Mouse (Mus musculus) neural tube, embryonic 13.5 days (tissue): Measurements from ENCODE around the gene Gm7694. TPM values are rescaled to one million over a fixed set of nuclear protein-coding genes. Genes with fewer than 3 reads are reported as not detected.

Experiments
- ATAC-seq: fragments of 200-750 bp; cut with Nextera tagmentation; 2 replicates; pipeline ENCODE4 v1.8.0; 2017; ENCODE audit warnings: low read depth, mild to moderate bottlenecking, moderate TSS enrichment, moderate library complexity
- H3K27ac ChIP-seq: fragments of 300-500 bp; sonication (generic); replicated peaks from 2 replicates; pipeline ENCODE4 v1.5.1; 2015; ENCODE audit warnings: moderate library complexity, mild to moderate bottlenecking, inconsistent platforms
- H3K27me3 ChIP-seq: fragments of 300-500 bp; sonication (generic); 2 replicates; pipeline ENCODE4 v1.6.1; 2015; ENCODE audit warnings: mild to moderate bottlenecking, inconsistent platforms
- H3K36me3 ChIP-seq: fragments of 300-500 bp; sonication (generic); 2 replicates; pipeline ENCODE4 v1.6.1; 2015; ENCODE audit warnings: mild to moderate bottlenecking, inconsistent platforms
- H3K4me1 ChIP-seq: fragments of 300-500 bp; sonication (generic); replicated peaks from 2 replicates; pipeline ENCODE4 v1.6.1; 2015; ENCODE audit warnings: inconsistent platforms
- H3K4me2 ChIP-seq: fragments of 300-500 bp; sonication (generic); 2 replicates; pipeline ENCODE4 v1.6.1; 2015; ENCODE audit warnings: inconsistent platforms, mild to moderate bottlenecking, moderate library complexity
- H3K4me3 ChIP-seq: fragments of 300-500 bp; sonication (generic); 2 replicates; pipeline ENCODE4 v1.5.1; 2015; ENCODE audit warnings: mild to moderate bottlenecking, inconsistent platforms
- H3K9ac ChIP-seq: fragments of 300-500 bp; sonication (generic); 2 replicates; pipeline ENCODE4 v1.6.1; 2015; ENCODE audit warnings: moderate library complexity, mild to moderate bottlenecking, inconsistent platforms
- H3K9me3 ChIP-seq: fragments of 300-500 bp; sonication (generic); 2 replicates; pipeline ENCODE4 v1.6.1; 2016; ENCODE audit warnings: inconsistent platforms
- WGBS: fragments of 180-500 bp; shearing (Covaris S2); methylation state at CpG from one replicate; pipeline ENCODE4 v1.1.7; 2015; 5-methylcytosine and 5-hydroxymethylcytosine counted together
- polyA plus RNA-seq: library from polyadenylated mRNA; unstranded; fragments of >200 nt; fragmentation: Nextera tagmentation; extraction: Ambion mirVana; gene quantifications from 2 replicates; pipeline ENCODE4 v1.2.1, GENCODE M21; 2015

The Gm7694 gene
- 2.3 and 2.8 TPM in 2 replicates for polyA plus RNA-seq

- no peaks in the 10 kb centered on the region for H3K36me3 ChIP-seq
- H3K27ac ChIP-seq: no peak within 1 kb of the TSS
- no peaks in the 10 kb centered on the region for H3K4me1 ChIP-seq
- no peaks in the 10 kb centered on the region for H3K27me3 ChIP-seq
- H3K4me2 ChIP-seq: no peak within 1 kb of the TSS
- 92% methylated on average over 4 of the region's 4 CpGs for WGBS
- no peak within 1 kb of the TSS for H3K9ac ChIP-seq
- H3K4me3 ChIP-seq: no peak within 1 kb of the TSS
- H3K9me3 ChIP-seq: no peaks in the 10 kb centered on the region
- no peak for ATAC-seq
These were observed at the start of gene Gm7694 for GRCm38 (mm10) chr1:170306232-170306631. TSS of gene Gm7694 (minus strand) at chr1:170306332.

GRCm38 (mm10) chr1:170353335-170353734, 47.2 kb upstream of the Gm7694 start:
- Histone ChIP-seq H3K27ac (no peak overlapping the region), H3K9ac (no peak overlapping the region), H3K4me1 (no peaks in the 10 kb centered on the region), H3K4me2 (no peak overlapping the region), H3K36me3 (no peaks in the 10 kb centered on the region), H3K9me3 (no peaks in the 10 kb centered on the region), H3K27me3 (no peaks in the 10 kb centered on the region), H3K4me3 (no peak overlapping the region)
- 75% methylated on average over 3 of the region's 3 CpGs for WGBS
- ATAC-seq: no peak

GRCm38 (mm10) chr1:170351080-170351479, 44.9 kb upstream of the Gm7694 start:
- H3K9me3 ChIP-seq: no peaks in the 10 kb centered on the region
- ATAC-seq: no peak

GRCm38 (mm10) chr1:170346266-170346665, 40.1 kb upstream of the Gm7694 start:
- WGBS: 82% methylated on average over 3 of the region's 3 CpGs
- Histone ChIP-seq H3K4me1 (no peaks in the 10 kb centered on the region), H3K9me3 (no peaks in the 10 kb centered on the region), H3K27ac (no peak overlapping the region), H3K36me3 (no peaks in the 10 kb centered on the region), H3K4me3 (no peak overlapping the region), H3K4me2 (no peak overlapping the region), H3K9ac (no peak overlapping the region), H3K27me3 (no peaks in the 10 kb centered on the region)
- ATAC-seq: no peak

More at GRCm38 (mm10) chr1:170351080-170351479, 44.9 kb upstream of the Gm7694 start:
- H3K9ac ChIP-seq: no peak overlapping the region
- no peaks in the 10 kb centered on the region for H3K4me1 ChIP-seq
- H3K27me3 ChIP-seq: no peaks in the 10 kb centered on the region
- H3K27ac ChIP-seq: no peak overlapping the region
- no peak overlapping the region for H3K4me2 ChIP-seq
- no peaks in the 10 kb centered on the region for H3K36me3 ChIP-seq
- H3K4me3 ChIP-seq: no peak overlapping the region

DNA sequence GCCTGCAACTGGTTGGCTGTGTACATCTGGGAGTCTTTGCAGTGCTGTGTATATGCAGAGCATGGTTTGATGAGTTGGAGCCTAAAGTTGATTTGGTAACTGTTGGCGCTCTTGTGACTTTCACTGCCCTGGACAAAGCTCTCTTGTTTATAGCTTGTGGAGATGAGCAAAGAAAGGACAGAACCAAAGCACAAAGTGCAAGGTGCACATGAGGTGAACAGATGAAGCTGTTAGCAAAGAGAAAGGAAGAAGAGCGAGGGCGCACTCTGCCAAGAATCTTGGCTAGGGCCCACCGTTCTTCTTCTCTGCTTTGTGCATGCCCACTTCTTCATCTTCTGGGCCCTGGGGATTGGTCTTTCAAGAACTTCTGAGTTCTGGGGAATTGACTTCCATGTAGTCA, 37.8 kb upstream of the Gm7694 start:
- H3K4me2 ChIP-seq: no peak overlapping the region
- no peak overlapping the region for H3K9ac ChIP-seq
- no peak for ATAC-seq
- H3K9me3 ChIP-seq: no peaks in the 10 kb centered on the region
- H3K27me3 ChIP-seq: no peaks in the 10 kb centered on the region
- WGBS: 95% methylated on average over 4 of the region's 4 CpGs
- no peak overlapping the region for H3K4me3 ChIP-seq
- no peaks in the 10 kb centered on the region for H3K36me3 ChIP-seq
- H3K27ac ChIP-seq: no peak overlapping the region
- no peaks in the 10 kb centered on the region for H3K4me1 ChIP-seq

DNA sequence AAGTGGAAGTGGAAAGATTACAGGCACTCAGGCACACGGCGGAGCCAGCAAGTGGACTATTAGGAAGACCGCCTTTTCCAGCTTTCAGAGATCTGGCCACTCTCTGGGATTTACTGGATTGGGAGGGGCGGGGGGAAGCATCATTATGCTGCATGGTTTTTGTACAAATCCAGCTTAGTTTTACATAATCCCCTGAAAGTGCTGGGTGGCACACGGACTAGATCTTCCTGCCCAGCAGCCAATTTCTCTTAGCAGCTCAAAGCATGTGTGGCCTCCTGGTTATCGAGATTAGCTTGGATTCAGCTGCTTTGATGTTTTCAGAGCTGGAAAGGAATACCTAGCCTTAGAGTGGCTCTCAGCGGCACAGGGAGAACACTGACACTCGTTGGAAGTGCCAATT, 36.9 kb upstream of the Gm7694 start:
- Histone ChIP-seq H3K4me1 (no peaks in the 10 kb centered on the region), H3K9ac (no peak overlapping the region), H3K4me3 (no peak overlapping the region), H3K27ac (no peak overlapping the region), H3K27me3 (no peaks in the 10 kb centered on the region), H3K4me2 (no peak overlapping the region), H3K9me3 (no peaks in the 10 kb centered on the region), H3K36me3 (no peaks in the 10 kb centered on the region)
- WGBS: 80% methylated on average over 8 of the region's 8 CpGs
- no peak for ATAC-seq

- Histone ChIP-seq H3K36me3 (no peaks in the 10 kb centered on the region), H3K27me3 (no peaks in the 10 kb centered on the region), H3K4me2 (no peak overlapping the region), H3K9ac (no peak overlapping the region), H3K27ac (no peak overlapping the region), H3K4me1 (no peaks in the 10 kb centered on the region), H3K4me3 (no peak overlapping the region), H3K9me3 (no peaks in the 10 kb centered on the region)
- no peak for ATAC-seq
- WGBS: 90% methylated on average over 3 of the region's 3 CpGs
These were observed 33.8 kb upstream of the Gm7694 start for GRCm38 (mm10) chr1:170339943-170340342.

- H3K9ac ChIP-seq: no peak overlapping the region
- H3K4me3 ChIP-seq: no peak overlapping the region
- ATAC-seq: no peak
- H3K4me1 ChIP-seq: 0 out of 2 replicates have a peak, but pooled peaks cover 4% of the 10 kb centered on the region
- H3K9me3 ChIP-seq: no peaks in the 10 kb centered on the region
- H3K4me2 ChIP-seq: no peak overlapping the region
- 63% methylated on average over 4 of the region's 4 CpGs for WGBS
- no peaks in the 10 kb centered on the region; the same call in 1 of the 2 replicates for H3K36me3 ChIP-seq
- no peaks in the 10 kb centered on the region for H3K27me3 ChIP-seq
- H3K27ac ChIP-seq: no peak overlapping the region
These were observed 26.6 kb upstream of the Gm7694 start for GRCm38 (mm10) chr1:170332775-170333174.

- no peak for ATAC-seq
- WGBS: 84% methylated on average over 6 of the region's 6 CpGs
- 0 out of 2 replicates have a peak, but pooled peaks cover 4% of the 10 kb centered on the region for H3K4me1 ChIP-seq
These were observed 25.8 kb upstream of the Gm7694 start for GRCm38 (mm10) chr1:170331926-170332325.

DNA sequence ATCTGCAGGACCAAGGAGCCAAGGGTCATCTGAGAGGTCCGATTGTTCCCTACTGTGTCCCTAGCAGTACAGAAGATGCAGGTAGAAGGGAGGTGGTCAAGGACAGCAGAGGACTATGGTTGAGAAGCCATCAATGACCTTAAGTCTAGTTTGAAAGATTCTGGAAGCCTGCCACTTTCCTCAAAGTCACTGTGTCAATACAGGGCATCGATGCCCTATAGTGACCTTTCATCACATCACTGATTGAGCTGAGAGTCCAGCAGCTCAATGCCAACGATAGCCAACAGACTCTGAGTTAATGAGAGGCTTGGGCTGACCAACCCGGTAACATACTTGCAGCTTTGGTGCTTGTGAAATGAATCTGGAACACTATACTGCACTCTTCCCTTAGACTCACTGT, 19.1 kb upstream of the Gm7694 start:
- Histone ChIP-seq H3K4me2 (no peak overlapping the region), H3K4me3 (no peak overlapping the region), H3K27me3 (no peaks in the 10 kb centered on the region), H3K9me3 (no peaks in the 10 kb centered on the region), H3K36me3 (peaks cover 2% of the 10 kb centered on the region), H3K27ac (no peak overlapping the region), H3K9ac (no peak overlapping the region), H3K4me1 (0 out of 2 replicates have a peak, but pooled peaks cover 2% of the 10 kb centered on the region)
- WGBS: 95% methylated on average over 4 of the region's 4 CpGs
- no peak for ATAC-seq

More at GRCm38 (mm10) chr1:170331926-170332325, 25.8 kb upstream of the Gm7694 start:
- H3K4me3 ChIP-seq: no peak overlapping the region
- H3K27ac ChIP-seq: no peak overlapping the region
- no peak overlapping the region for H3K9ac ChIP-seq
- H3K27me3 ChIP-seq: no peaks in the 10 kb centered on the region
- H3K4me2 ChIP-seq: no peak overlapping the region
- no peaks in the 10 kb centered on the region; the same call in 1 of the 2 replicates for H3K36me3 ChIP-seq
- H3K9me3 ChIP-seq: no peaks in the 10 kb centered on the region

DNA sequence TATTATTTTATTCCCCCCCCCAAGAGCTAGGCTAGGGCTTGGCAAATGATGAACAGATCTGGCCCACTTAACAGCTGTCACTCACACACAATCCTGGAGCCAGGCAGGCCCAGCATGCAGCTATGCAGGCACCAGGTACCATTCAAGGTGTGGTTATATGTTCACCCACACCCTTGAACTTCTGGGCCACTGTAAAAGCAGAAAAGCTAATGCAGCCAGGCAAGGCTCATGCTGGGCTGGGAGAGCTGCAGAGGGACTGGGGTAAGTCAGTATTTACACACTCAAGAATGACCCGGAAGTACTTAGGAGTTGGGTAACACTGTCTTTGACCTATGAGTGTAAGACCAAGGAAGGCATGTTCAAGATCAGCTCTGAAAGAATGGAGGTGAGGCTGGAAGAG, 18.2 kb upstream of the Gm7694 start:
- Histone ChIP-seq H3K4me1 (no peaks in the 10 kb centered on the region), H3K4me3 (no peak overlapping the region), H3K27ac (no peak overlapping the region), H3K4me2 (no peak overlapping the region), H3K9ac (no peak overlapping the region), H3K36me3 (peaks cover 8% of the 10 kb centered on the region), H3K27me3 (no peaks in the 10 kb centered on the region), H3K9me3 (no peaks in the 10 kb centered on the region)
- no peak for ATAC-seq
- WGBS: 95% methylated on average over 1 of the region's 1 CpGs

DNA sequence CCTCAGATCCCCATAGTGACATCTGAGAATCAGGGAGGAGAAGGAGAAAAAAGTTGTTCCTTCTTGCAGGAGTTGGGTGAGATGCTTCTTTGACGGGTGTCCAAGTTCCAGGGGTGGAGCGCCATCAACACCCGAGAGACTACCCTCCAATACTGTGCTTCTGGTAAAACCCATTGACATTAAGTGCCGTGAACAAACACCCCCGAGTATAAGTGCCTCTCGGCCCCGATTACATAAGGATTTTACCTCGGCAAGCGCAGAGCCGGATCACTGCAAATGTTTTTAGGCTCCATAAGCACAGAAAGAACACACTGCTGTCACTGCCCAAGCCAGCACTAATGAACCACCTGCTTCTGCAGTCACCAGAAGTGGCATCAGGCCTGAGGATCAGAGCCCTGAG, 16.9 kb upstream of the Gm7694 start:
- WGBS: 88% methylated on average over 10 of the region's 10 CpGs
- H3K4me1 ChIP-seq: no peaks in the 10 kb centered on the region
- peaks cover 18% of the 10 kb centered on the region for H3K36me3 ChIP-seq
- H3K9me3 ChIP-seq: no peaks in the 10 kb centered on the region
- ATAC-seq: no peak
- H3K27ac ChIP-seq: no peak overlapping the region
- H3K9ac ChIP-seq: no peak overlapping the region
- H3K4me3 ChIP-seq: no peak overlapping the region
- no peaks in the 10 kb centered on the region for H3K27me3 ChIP-seq
- no peak overlapping the region for H3K4me2 ChIP-seq

DNA sequence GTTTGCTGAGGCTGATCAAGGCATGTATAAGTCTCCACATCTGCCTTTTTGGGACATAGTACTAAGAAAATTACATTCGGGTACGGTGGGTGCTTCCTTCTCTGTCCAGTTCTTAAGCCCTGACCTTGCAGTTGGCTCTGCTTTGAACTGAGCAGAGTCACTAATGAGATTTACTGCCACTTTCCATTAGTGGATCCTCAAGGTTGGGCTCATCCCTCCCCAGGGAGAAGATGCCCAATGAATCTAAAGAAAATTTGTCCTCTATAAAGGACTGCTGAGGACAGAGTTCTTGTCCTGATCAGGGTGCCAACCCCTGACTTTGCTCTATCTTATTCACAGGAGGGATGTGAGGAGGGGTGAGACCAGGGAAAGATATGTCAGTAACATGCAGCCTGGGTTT, 15.9 kb upstream of the Gm7694 start:
- H3K4me3 ChIP-seq: no peak overlapping the region
- H3K9me3 ChIP-seq: no peaks in the 10 kb centered on the region
- H3K36me3 ChIP-seq: peaks cover 20% of the 10 kb centered on the region
- H3K4me2 ChIP-seq: no peak overlapping the region
- no peak overlapping the region for H3K27ac ChIP-seq
- WGBS: 88% methylated on average over 2 of the region's 2 CpGs
- H3K27me3 ChIP-seq: no peaks in the 10 kb centered on the region
- H3K9ac ChIP-seq: no peak overlapping the region
- no peaks in the 10 kb centered on the region for H3K4me1 ChIP-seq
- no peak for ATAC-seq
